Mouse (Mus musculus): ENCODE measurements around the gene Sec63.
A peak's percentile ranks its signal among the peaks of the same experiment; 100 is the strongest.

The Sec63 gene

GRCm38 (mm10) chr10:42862806-42863205 is 101.5 kb downstream of the Sec63 start:
- no peak for DNase-seq (ENCODE audit: low read depth, low spot score)

DNA sequence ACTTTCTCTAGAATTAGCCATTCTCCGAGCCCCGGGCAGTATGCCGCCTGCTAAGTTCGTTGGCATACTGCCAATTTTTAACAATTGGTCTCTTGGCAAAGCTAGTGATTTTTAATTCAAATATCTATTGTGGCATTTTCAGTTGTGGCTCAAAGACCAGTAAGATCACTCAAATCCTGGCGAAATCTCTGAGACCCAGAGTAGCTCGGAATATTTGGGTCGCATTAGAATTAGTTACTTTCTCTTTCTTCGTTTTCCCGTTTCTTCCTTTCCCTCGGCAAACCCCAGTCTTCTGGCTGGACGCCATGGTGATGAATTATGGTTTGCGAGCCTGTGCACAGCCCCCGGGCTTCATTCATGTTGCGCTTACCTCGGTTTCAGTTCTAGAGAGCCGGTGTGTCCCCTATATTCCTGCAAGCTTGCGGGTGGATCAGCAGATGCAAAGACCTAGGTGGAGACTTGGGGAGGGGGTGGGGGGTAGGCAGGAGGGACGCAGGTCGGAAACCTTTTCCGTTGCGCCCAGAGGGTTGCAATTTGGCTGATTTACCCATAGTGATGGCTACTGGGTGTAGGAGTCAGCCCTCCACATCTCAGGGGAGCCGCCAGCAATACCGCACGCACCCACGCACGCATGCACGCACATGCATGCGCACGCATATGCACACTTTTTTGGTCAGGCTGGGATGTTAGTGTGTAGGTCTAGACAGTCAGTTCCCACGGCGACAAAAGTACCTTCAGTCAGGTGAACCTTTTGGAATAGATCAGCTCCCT is 102.5 kb downstream of the Sec63 start:
- DNase-seq (ENCODE audit: low read depth, low spot score): peak; percentile 76

GRCm38 (mm10) chr10:42864696-42865095 is 103.4 kb downstream of the Sec63 start:
- DNase-seq (ENCODE audit: low read depth, low spot score): peak; percentile 45

DNA sequence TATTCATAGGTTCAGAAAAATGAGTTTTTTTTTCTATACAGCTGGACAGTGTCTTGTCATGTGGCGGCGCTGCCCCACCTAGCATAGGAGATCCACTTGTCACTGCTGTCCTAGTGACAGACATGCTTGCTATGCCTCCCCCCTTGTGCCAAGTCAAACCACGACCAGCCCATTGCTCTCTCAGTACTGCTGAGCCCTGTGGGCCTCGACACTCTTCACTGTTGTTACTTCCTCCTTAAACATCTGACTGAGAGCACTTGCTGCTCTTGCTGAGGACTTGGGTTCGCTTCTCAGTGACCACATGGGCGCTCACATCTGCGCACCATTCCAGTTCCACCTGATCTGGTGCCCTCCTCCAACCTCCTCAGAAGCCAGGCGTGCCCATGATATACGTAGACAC is 107.1 kb downstream of the Sec63 start:
- DNase-seq (ENCODE audit: low read depth, low spot score): no peak

DNA sequence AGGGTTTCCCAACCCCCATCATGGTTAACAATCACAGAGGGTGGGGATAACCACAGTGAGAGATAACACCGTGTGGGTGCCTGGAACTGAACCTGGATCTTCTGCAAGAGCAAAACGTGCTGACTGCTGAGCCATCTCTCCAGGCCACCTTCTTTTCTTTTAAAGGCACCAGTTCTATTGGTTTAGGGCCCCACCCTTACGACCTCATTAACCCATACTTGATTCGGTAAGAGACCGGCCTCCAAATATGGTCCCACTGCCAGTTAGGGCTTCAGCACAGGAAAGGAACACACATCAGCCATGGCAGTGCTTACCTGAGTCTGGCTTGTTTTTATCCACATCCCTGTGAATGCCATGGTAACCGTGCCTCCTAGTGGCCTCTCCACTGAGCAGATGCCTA is 108.2 kb downstream of the Sec63 start:
- no peak for DNase-seq (ENCODE audit: low read depth, low spot score)

GRCm38 (mm10) chr10:42872269-42873010 is 111.1 kb downstream of the Sec63 start:
- DNase-seq (ENCODE audit: low read depth, low spot score): no peak

GRCm38 (mm10) chr10:42873077-42873595 is 111.8 kb downstream of the Sec63 start:
- DNase-seq (ENCODE audit: low read depth, low spot score): no peak

DNA sequence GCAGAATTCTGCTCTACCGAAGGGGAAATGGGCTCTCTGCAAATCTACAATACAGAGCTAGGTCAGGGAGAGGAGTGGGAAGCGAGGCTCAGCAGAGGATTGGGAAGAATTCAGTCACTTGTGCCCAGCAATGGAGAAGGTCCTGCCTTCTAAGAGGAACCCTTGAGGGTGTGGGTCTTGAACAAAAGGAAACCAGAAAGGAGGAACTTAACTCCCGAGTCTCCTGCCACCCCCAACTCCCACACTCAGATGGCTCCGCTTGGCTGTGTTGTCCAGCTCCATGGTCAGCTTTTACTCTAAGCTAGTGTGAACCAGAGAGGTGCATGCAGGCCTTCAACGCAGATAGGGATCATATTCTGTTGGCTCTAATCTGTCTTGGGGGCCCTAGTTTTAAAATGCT is 114.9 kb downstream of the Sec63 start:
- DNase-seq (ENCODE audit: low read depth, low spot score): no peak

DNA sequence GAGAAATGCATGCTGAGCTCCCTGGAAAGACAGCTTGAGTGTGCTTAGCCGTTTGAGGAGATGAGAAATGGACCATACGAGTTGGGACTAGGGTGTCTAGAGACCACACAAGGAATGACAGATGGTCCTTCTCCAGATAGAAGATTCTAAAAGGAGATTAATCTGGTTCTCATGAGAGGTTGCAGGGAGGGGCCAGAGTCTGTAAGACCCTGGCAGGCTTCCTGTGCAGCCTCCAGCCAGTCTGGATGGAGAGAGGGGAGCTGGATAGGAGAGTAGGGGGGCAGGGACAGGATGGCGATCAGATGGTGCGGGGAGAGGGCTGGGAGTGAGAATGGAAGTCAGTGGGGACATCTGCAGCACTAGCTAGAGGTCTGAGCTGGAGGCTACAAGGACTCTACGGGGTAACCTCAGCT is 118.0 kb downstream of the Sec63 start:
- DNase-seq (ENCODE audit: low read depth, low spot score): no peak

GRCm38 (mm10) chr10:42879682-42880081 is 118.4 kb downstream of the Sec63 start:
- no peak for DNase-seq (ENCODE audit: low read depth, low spot score)

All from brain, adult 2 months (tissue).